Mouse (Mus musculus) frontal cortex, postnatal 25 days (tissue): ENCODE data around the gene Gm7714.
"Not testable (repeated sequence)": the region's sequence is repeated elsewhere in the genome, so short reads cannot be mapped to it uniquely, and the experiment has no call there.

Experiments
- DNase-seq, 2 experiments: peaks; one replicate each; pipeline ENCODE4 v3.0.0; 2022; ENCODE audit warnings: low spot score in 2 of 2

The Gm7714 gene

DNA sequence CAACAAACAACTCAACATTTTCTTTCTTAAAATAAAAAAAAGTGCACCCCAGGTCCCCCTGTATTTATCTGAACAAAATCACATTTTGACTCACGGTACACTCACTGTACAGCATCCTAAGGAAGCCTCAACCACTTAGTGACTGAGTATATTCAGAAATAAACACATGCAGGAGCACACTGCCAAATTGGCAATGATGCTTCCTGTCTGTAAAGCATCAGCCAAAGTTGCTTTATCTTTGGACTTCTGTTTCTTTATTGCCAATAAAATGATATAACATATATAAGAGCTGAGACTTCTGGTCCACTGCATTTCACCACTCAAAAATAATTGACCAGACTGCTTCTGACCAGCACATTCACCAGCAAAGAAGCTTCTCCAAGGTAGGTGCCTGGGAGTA is at the start of gene Gm7714:
Gene Gm7714 (plus strand): TSS at position 301 of the 400 bp plus-strand sequence.
- no peak for DNase-seq

GRCm38 (mm10) chr5:88256475-88256874 is 12.2 kb upstream of the Gm7714 start:
- no peak for DNase-seq

GRCm38 (mm10) chr5:88311307-88311706 is 42.6 kb downstream of the Gm7714 start:
- DNase-seq: not testable (repeated sequence)

DNA sequence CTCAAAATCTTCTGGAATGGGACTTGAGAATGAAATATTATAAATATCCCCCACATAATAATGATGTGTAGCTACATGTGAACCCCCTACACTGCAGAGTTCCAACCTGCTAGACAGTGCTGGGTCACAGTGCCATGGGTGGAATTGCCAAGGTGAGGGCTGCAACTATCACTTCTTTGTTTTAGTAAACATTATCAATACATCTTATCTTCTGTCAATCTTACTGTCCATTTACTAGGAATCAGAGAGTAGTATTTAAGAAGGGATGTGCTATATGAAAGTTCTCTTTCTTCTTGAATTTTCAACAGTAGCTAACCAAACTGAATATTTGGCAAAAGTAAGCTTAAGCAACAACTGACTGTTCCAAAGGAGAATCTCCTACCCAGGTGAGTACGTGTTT is 48.3 kb downstream of the Gm7714 start, which contains the start of gene Prol1:
Gene Prol1 (plus strand): TSS at position 301 of the 400 bp plus-strand sequence.
- DNase-seq: no peak
